Mouse (Mus musculus): ENCODE results near the gene Adh4.
"Not testable (repeated sequence)": the region's sequence is repeated elsewhere in the genome, so short reads cannot be mapped to it uniquely, and the experiment has no call there.

Adh4 gene

DNA sequence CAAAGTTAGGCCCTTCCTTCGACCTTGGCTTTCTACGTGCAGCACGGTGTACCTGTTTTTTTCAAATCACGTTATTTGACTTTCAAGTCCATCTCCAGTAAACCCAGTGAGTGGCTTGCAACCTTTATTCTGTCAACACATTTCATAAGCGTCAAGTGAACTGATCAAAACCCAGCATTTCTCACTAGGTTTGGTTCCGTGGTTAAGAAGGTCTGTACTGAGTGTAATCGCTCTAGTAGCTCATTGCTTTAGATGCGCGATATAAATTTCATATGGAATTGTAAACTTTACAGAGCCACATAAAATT is 28.2 kb downstream of the Adh4 start:
- DNase-seq (ENCODE audit: low read depth, low spot score) = peak; percentile 12

DNA sequence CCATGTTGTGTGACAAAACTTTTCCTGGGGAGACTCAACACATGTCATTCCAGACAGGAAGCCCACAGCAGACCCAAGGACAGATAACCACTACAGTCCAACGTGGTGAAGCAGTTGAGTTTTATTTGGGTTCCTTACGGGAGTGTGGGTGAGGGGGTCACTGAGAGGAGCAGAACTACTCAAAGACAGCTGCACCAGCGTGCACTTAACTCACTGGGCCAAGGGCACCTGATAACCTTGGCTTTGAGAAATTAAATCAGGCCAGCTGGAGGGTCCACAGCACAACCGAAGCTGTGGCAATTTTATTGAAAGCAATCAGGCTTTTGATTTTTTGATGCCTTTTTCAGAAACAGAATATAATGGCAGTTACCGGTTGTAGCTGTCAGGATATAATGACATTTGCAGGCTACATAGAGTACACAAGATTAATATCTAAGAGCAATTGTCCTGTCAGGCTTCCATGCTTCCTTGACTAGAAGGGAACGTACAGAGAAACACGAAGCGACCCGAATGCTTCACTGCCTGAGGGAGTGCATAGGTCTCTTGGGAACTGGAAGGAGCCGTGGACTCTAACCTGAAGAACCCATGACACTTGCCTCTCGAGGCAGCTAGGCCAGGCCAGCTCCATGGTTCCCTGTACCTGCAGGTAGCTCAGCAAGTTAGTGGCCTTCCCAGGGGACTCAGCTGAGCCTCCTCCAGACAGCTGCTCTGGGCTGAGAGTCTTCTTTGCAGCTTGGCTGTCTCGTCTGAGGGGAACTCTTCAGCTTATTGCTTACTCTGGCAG is 33.0 kb downstream of the Adh4 start:
- DNase-seq (ENCODE audit: low read depth, low spot score) = no peak

DNA sequence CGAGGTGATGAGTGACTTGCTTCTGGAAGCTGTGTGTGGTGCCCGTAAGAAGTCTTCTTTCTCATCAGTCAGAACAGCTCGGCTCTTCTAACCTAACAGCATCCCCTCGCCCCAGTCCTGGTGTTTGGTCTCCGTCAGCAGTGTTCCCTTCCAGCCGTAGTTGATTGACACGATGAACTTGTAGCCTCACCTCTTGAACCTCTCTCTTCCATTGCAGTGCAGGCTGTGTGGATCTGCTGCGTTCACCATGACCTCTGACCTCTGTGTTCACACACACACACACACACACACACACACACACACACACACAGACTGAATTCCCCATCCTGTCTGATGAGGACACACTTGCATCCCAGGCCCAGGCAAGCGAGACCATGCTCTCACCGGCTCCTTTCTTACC is 36.9 kb downstream of the Adh4 start:
- no peak for DNase-seq (ENCODE audit: low read depth, low spot score)

DNA sequence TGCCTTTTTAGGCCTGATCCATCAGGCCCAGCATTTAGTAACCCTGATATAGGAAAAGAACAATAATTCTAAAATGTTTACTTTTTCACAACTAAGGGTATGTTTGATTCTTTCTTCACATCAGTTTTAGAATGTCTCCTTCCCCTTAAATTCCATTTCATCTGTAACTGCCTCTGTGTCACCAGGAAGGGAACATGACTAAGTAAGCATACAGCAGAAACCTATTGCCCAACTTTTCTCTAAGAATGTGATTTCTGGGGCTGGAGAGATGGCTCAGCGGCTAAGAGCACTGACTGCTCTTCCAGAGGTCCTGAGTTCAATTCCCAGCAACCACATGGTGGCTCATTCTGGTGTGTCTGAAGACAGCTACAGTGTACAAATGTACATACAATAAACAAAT is 39.0 kb downstream of the Adh4 start:
- DNase-seq (ENCODE audit: low read depth, low spot score) = no peak

DNA sequence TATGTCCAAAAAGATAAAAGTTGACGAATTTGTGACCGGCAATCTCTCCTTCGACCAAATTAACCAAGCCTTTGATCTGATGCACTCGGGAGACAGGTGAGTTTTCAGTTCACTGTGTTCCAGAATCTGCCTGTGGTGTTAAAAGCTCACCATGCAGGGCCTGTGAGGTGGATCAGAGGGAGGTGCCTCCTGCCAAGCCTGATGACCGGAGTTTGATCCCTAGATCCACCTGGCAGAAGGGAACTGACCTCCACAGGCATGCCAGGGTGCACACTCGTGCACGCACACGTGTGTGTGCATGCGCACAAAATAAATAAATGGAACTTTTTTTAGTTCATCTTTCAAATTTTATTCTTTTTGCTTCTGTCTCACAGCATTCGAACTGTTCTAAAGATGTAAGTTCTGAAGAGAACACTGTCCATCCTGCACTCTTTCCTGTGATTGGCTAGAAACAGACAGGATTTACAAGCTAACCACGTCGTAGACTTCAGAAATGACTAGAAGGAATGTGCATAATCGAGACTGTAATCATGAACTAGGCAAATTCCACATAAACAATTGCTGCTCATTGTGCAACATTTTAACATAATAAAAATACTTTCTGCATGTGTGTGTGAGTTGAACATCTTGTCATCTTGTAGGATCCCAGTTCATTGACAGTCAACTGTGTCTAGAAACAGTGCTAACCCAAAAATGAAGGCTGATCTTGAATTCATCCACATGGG is 39.6 kb downstream of the Adh4 start:
- no peak for DNase-seq (ENCODE audit: low read depth, low spot score)

DNA sequence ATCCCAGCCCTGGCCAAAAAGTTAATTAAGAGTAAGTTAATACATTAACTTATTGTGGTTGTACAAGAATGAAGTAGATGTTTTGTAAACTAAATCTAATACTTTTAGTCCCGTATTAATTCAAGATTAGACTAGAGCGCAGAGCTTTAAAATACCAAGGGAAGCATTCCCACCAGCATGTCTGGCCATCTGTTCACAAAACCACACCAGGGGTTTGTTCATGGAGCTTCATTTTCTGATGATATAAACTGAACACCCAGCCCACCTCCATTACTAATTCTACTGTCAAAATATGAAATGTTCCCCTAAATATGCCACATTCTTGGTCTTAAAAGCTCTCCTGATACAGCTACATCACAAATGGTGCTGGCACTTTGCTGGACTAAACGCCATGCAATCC is 43.2 kb downstream of the Adh4 start:
- no peak for DNase-seq (ENCODE audit: low read depth, low spot score)

DNA sequence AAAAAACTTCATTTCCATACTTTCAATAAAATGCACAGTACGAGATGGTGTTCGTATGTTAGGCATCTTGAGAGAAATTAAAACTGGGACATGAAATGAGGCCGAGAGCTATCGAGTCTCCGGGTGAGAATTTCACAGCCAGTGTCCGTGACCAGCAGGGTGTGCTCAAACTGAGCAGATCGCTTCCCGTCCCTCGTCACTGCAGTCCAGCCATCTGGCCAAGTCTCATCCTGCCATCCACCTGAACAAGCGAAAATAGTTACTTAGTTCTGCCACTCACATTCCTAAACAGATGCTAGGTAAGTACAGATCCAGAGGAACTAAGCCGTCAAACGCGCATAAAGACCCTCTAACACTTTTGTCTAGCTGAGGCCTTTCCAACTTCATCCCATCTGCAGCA is 45.0 kb downstream of the Adh4 start:
- DNase-seq (ENCODE audit: low read depth, low spot score) = no peak

DNA sequence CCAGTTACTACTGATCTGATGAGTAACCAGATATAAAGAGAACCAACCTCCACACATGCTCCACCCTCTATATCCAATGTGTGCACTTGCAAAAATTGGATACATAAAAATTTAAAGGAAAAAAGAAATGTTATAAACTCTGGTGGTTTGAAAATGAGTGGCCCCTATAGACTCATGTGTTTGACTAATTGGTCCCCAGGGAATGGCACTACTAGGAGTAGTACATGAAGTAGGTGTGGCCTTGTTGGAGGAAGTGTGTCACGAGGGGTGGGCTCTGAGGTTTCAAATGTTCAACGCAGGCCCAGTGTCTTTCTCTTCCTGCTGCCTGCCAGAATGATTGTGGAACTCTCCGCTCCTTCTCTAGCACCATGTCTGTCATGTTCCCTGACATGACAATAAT is 46.6 kb downstream of the Adh4 start:
- no peak for DNase-seq (ENCODE audit: low read depth, low spot score)

DNA sequence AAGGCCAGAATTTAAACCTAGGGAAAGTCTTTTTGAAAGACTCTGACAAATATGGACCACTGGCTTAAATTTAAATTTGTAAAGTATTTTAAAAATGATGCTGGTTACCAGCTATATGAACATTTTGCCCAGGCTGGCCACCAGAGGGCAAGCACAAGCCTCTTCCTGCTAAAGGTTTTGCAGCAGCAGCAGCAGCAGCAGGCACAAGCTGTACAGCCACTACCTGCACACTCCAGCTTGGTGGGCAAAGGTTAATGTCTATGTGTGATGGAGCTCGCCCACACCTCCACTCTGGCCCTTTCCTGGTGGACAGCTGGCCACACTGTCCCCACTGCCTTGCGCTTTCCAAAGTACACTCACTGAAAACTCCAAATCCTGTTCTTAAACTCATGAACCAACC is 47.9 kb downstream of the Adh4 start:
- DNase-seq (ENCODE audit: low read depth, low spot score) = no peak

DNA sequence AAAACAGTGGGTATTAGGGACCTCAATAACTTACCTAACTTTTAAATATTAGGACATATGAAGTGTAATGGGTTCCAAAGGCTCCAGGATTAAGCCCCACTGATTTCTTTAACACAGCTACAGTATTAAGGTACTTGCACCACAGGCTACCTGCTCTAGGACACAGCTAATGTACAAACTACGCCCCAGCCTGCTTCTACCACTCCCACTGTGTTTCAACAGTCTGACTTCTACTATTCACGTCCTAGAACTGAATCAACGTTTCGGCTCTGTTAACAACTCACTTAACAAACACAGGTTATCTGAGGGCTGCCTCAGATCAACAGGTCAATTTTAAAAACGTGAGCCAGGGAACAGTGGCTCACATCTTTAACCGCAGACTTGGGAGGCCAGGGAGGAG is 48.5 kb downstream of the Adh4 start:
- DNase-seq (ENCODE audit: low read depth, low spot score) = no peak

DNA sequence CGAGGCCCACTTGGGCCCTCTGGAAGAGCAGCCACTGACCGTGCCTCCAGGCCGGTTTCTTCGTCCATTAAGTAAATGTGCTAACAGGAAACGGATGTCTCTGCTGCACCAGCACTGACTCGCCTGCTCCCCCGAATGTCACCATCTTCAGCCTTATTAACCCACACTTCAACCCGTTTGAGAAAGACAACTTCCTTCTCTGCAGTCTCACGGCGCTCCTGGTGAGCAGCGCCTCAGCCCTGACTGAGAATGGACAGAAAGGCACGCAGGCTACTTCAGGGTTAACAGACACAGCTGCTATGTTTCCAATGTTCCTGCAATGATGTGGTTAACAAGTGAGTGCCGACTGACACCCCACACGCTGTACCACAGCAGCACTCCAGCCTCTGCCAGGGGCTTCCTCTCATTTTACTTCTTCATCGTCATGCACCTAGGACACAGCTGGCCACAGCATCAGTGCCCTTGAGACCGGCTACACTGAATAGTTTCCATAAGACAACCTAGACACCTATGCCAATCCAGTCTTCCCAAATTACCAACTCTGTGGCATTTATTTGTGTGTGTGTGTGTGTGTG is 49.4 kb downstream of the Adh4 start:
- no peak for DNase-seq (ENCODE audit: low read depth, low spot score)

DNA sequence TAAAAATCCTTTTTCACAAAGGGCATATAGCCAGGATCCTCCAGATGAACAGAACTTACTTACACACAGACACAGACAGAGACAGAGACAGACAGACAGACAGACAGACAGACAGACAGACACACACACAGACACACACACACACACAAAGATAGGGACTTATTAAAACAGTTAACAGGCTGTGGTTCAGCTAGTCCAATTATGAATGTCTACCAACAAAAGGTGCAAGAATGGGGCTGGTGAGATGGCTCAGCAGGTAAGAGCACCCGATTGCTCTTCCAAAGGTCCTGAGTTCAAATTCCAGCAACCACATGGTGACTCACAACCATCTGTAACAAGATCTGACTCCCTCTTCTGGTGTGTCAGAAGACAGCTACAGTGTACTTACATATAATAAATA is 51.4 kb downstream of the Adh4 start:
- DNase-seq (ENCODE audit: low read depth, low spot score) = not testable (repeated sequence)

DNA sequence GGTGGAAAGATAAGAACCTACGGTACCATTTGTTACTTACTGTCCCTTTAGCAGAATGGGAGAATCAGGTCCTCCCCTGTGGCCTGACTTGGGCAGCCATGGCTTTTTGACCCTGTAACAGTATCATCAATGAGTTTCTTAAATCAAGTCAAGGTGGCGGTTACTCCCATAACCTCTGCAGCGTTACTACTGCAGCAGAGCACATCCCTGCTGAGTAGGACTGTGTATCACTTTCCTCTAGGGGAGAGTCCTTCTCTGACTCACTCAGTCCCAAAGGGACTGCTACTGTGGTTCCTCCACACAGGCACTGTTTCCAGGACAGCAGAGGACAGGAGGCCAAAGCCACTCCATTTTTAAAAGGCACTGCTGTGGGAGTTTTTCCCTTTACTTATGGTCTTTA is 55.8 kb downstream of the Adh4 start:
- no peak for DNase-seq (ENCODE audit: low read depth, low spot score)

DNA sequence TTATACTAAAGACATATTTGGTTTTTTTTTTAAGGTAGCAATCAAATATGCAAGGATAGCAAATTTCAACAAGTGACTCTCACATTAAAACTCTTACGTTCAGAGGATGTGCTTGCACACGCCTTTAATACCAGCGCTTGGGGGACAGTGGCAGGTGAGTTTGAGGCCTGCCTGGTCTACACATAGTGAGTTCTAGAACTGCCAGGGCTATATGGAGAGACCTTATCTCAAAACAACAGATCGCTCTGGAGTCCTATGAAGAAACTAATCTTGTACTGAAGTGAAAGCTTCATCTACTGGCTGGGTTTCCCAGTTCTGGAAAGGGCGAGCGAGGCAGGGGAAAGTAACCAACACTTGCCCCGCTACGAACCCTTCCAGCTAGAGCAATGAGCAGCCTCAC is 64.2 kb downstream of the Adh4 start:
- DNase-seq (ENCODE audit: low read depth, low spot score) = no peak
